ENCODE assay signal across 7 mouse cellular contexts in the genomic region with DNA sequence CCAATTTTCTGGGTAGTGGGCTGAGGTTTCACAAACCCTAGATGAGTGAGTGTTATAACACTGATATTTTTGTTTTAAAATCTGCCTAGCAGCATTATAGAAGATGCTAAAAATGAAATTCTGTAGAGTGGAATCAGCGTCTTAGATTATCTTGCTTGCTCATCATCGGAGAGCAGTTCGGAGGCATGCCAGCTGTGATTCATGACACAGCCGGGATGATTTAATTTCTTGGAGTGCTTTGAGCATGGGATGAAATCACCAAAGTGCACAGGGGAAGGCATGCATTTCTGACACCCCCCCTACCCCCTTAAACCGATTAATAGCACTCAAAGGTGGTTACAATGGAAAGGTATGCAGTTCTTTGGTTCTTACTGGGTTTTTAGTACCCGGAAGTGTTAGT. TPM values are rescaled to one million over a fixed set of nuclear protein-coding genes. Genes with fewer than 3 reads are reported as not detected.
DNase-seq lines count a peak whose midpoint lies in the region; ATAC-seq and TF ChIP-seq lines count a peak whose summit lies in the region.

No protein-coding gene starts in this region.

- peak overlapping the region; percentile 98 for H3K9ac ChIP-seq in forebrain, postnatal 0 days

- no peaks in the 10 kb centered on the region for H3K27me3 ChIP-seq in forebrain, postnatal 0 days (ENCODE audit: insufficient read depth, low read length)

- no peaks in the 10 kb centered on the region for H3K36me3 ChIP-seq in forebrain, postnatal 0 days (ENCODE audit: insufficient read depth)

- 0 out of 2 replicates have a peak, but pooled peaks cover 6% of the 10 kb centered on the region for H3K4me1 ChIP-seq in forebrain, postnatal 0 days (ENCODE audit: insufficient read depth)

- no peak for TF ChIP-seq CTCF in forebrain, postnatal 0 days (IDR thresholded peaks at IDR 0.05; ENCODE audit: low read depth)

- peak; percentile 70 for DNase-seq in adrenal gland, adult 2 months
- peak; percentile 45 for DNase-seq in cerebellum, adult 11-12 months
- DNase-seq in forebrain, postnatal 0 days, result peak; percentile 69
- peak; percentile 46 for DNase-seq in left cerebral cortex, adult 11 months (ENCODE audit: low spot score)
- peak; percentile 32 for DNase-seq in retina, embryonic 14.5 days (ENCODE audit: low spot score)
- no peak for DNase-seq in spleen, postnatal 36 days (ENCODE audit: low spot score in 2 of 2)
- no peak for DNase-seq in ovary, postnatal 10 days (ENCODE audit: low spot score)

- peak; percentile 10; the same call in 1 of the 2 replicates for ATAC-seq in forebrain, postnatal 0 days

- peak overlapping the region; percentile 69 for H3K4me2 ChIP-seq in forebrain, postnatal 0 days (ENCODE audit: low read depth)

- WGBS in forebrain, postnatal 0 days, result 10% methylated on average over 6 of the region's 6 CpGs

- H3K27ac ChIP-seq in forebrain, postnatal 0 days (ENCODE audit: low read depth, low read length), result peak overlapping the region; percentile 98

- no peaks in the 10 kb centered on the region for H3K9me3 ChIP-seq in forebrain, postnatal 0 days (ENCODE audit: low read length)

- peak overlapping the region; percentile 95 for H3K4me3 ChIP-seq in forebrain, postnatal 0 days (ENCODE audit: low read depth, low read length)

RNA-seq across cellular contexts. Expression of gene Fam171b, which starts 1.6 kb away (rescaled TPM):
- total RNA-seq in adrenal gland, adult 2 months (2021), result 1 to 10 TPM; 4.2 to 5.9 TPM
- polyA plus RNA-seq in adrenal gland, adult 2 months (2012; rRNA removed), result 1.0 and 1.3 TPM in 2 replicates
- total RNA-seq in forebrain, postnatal 0 days (2014; rRNA removed), result 116 and 118 TPM in 2 replicates
- polyA plus RNA-seq in forebrain, postnatal 0 days (2015; fragmentation: Nextera tagmentation; extraction: Ambion mirVana), result 82.7 and 98.9 TPM in 2 replicates

Comparison
In these comparisons a context has a peak if more than half of its experiments do, and no peak if none do; other contexts are left out.
1. DNase-seq: peak in adrenal gland, adult 2 months (single experiment), cerebellum, adult 11-12 months (single experiment), forebrain, postnatal 0 days (single experiment), left cerebral cortex, adult 11 months (single experiment) and retina, embryonic 14.5 days (single experiment); none in spleen, postnatal 36 days (0 of 2) and ovary, postnatal 10 days (single experiment).
2. RNA of gene Fam171b, which starts 1.6 kb away (total RNA-seq): 116 to 118 TPM in forebrain, postnatal 0 days; 4.2 to 5.9 TPM in adrenal gland, adult 2 months; every median in the first group is over 10 times any median in the second.